Mouse (Mus musculus): Measurements from ENCODE around the gene Slc39a11. TPM values are rescaled to one million over a fixed set of nuclear protein-coding genes. Genes with fewer than 3 reads are reported as not detected.
A peak's percentile ranks its signal among the peaks of the same experiment; 100 is the strongest.

The Slc39a11 gene
- polyA plus RNA-seq, 1 experiment = 0.08 TPM

- no peak overlapping the region for H3K4me3 ChIP-seq (replicated peaks)
- H3K36me3 ChIP-seq (ENCODE audit: control insufficient read depth) = peaks cover 100% of the 10 kb centered on the region
- TF ChIP-seq TAL1 (IDR thresholded peaks at IDR 0.05; ENCODE audit: low read length) (no peak), GATA1 (IDR thresholded peaks at IDR 0.05; ENCODE audit: low read length) (no peak)
- 0 out of 2 replicates have a peak, but pooled peaks cover 2% of the 10 kb centered on the region for H3K4me1 ChIP-seq (ENCODE audit: control insufficient read depth)
- H3K27me3 ChIP-seq (ENCODE audit: control insufficient read depth) = no peaks in the 10 kb centered on the region
- H3K9me3 ChIP-seq (ENCODE audit: control insufficient read depth, low read length) = no peaks in the 10 kb centered on the region
These were observed 8.9 kb upstream of the Slc39a11 start for GRCm38 (mm10) chr11:113658763-113659162.

GRCm38 (mm10) chr11:113658319-113658718, 8.4 kb upstream of the Slc39a11 start:
- no peaks in the 10 kb centered on the region for H3K9me3 ChIP-seq (ENCODE audit: control insufficient read depth, low read length)
- H3K27me3 ChIP-seq (ENCODE audit: control insufficient read depth) = no peaks in the 10 kb centered on the region
- TF ChIP-seq TAL1 (IDR thresholded peaks at IDR 0.05; ENCODE audit: low read length) (no peak), GATA1 (IDR thresholded peaks at IDR 0.05; ENCODE audit: low read length) (no peak)
- H3K36me3 ChIP-seq (ENCODE audit: control insufficient read depth) = peaks cover 100% of the 10 kb centered on the region
- no peak overlapping the region for H3K4me3 ChIP-seq (replicated peaks)
- 0 out of 2 replicates have a peak, but pooled peaks cover 2% of the 10 kb centered on the region for H3K4me1 ChIP-seq (ENCODE audit: control insufficient read depth)

- Histone ChIP-seq H3K9me3 (ENCODE audit: control insufficient read depth, low read length) (no peaks in the 10 kb centered on the region), H3K4me3 (replicated peaks) (no peak overlapping the region), H3K4me1 (ENCODE audit: control insufficient read depth) (peaks cover 6% of the 10 kb centered on the region), H3K36me3 (ENCODE audit: control insufficient read depth) (peaks cover 100% of the 10 kb centered on the region), H3K27me3 (ENCODE audit: control insufficient read depth) (no peaks in the 10 kb centered on the region)
- TF ChIP-seq TAL1 (IDR thresholded peaks at IDR 0.05; ENCODE audit: low read length) (no peak), GATA1 (IDR thresholded peaks at IDR 0.05; ENCODE audit: low read length) (no peak)
These were observed 7.3 kb upstream of the Slc39a11 start for GRCm38 (mm10) chr11:113657221-113657620.

- H3K9me3 ChIP-seq (ENCODE audit: control insufficient read depth, low read length) = no peaks in the 10 kb centered on the region
- TF ChIP-seq TAL1 (IDR thresholded peaks at IDR 0.05; ENCODE audit: low read length) (no peak), GATA1 (IDR thresholded peaks at IDR 0.05; ENCODE audit: low read length) (no peak)
- no peaks in the 10 kb centered on the region for H3K27me3 ChIP-seq (ENCODE audit: control insufficient read depth)
- peaks cover 100% of the 10 kb centered on the region for H3K36me3 ChIP-seq (ENCODE audit: control insufficient read depth)
- H3K4me3 ChIP-seq (replicated peaks) = no peak overlapping the region
- peaks cover 13% of the 10 kb centered on the region for H3K4me1 ChIP-seq (ENCODE audit: control insufficient read depth)
These were observed 6.6 kb upstream of the Slc39a11 start for GRCm38 (mm10) chr11:113656511-113656932.

- peaks cover 89% of the 10 kb centered on the region for H3K36me3 ChIP-seq (ENCODE audit: control insufficient read depth)
- H3K27me3 ChIP-seq (ENCODE audit: control insufficient read depth) = no peaks in the 10 kb centered on the region
- H3K4me1 ChIP-seq (ENCODE audit: control insufficient read depth) = peaks cover 30% of the 10 kb centered on the region
- no peak overlapping the region for H3K4me3 ChIP-seq (replicated peaks)
- TF ChIP-seq GATA1 (IDR thresholded peaks at IDR 0.05; ENCODE audit: low read length) = no peak
- TF ChIP-seq TAL1 (IDR thresholded peaks at IDR 0.05; ENCODE audit: low read length) = no peak
- no peaks in the 10 kb centered on the region for H3K9me3 ChIP-seq (ENCODE audit: control insufficient read depth, low read length)
These were observed 4.8 kb upstream of the Slc39a11 start for GRCm38 (mm10) chr11:113654561-113655270.

GRCm38 (mm10) chr11:113654105-113654504, 4.2 kb upstream of the Slc39a11 start:
- no peak for TF ChIP-seq GATA1 (IDR thresholded peaks at IDR 0.05; ENCODE audit: low read length)
- no peak for TF ChIP-seq TAL1 (IDR thresholded peaks at IDR 0.05; ENCODE audit: low read length)
- H3K27me3 ChIP-seq (ENCODE audit: control insufficient read depth) = no peaks in the 10 kb centered on the region
- H3K4me3 ChIP-seq (replicated peaks) = no peak overlapping the region
- H3K4me1 ChIP-seq (ENCODE audit: control insufficient read depth) = peaks cover 32% of the 10 kb centered on the region
- no peaks in the 10 kb centered on the region for H3K9me3 ChIP-seq (ENCODE audit: control insufficient read depth, low read length)
- H3K36me3 ChIP-seq (ENCODE audit: control insufficient read depth) = peaks cover 83% of the 10 kb centered on the region

GRCm38 (mm10) chr11:113652516-113652915, 2.6 kb upstream of the Slc39a11 start:
- no peak overlapping the region for H3K4me3 ChIP-seq (replicated peaks)
- peaks cover 67% of the 10 kb centered on the region for H3K36me3 ChIP-seq (ENCODE audit: control insufficient read depth)
- TF ChIP-seq TAL1 (IDR thresholded peaks at IDR 0.05; ENCODE audit: low read length) = no peak
- no peak for TF ChIP-seq GATA1 (IDR thresholded peaks at IDR 0.05; ENCODE audit: low read length)
- peaks cover 2% of the 10 kb centered on the region; the same call in 1 of the 2 replicates for H3K27me3 ChIP-seq (ENCODE audit: control insufficient read depth)
- H3K9me3 ChIP-seq (ENCODE audit: control insufficient read depth, low read length) = no peaks in the 10 kb centered on the region
- H3K4me1 ChIP-seq (ENCODE audit: control insufficient read depth) = peaks cover 47% of the 10 kb centered on the region

- Histone ChIP-seq H3K4me3 (replicated peaks) (peak overlapping the region; percentile 91), H3K36me3 (ENCODE audit: control insufficient read depth) (peaks cover 61% of the 10 kb centered on the region)
These were observed 2.0 kb upstream of the Slc39a11 start for GRCm38 (mm10) chr11:113651907-113652273.

GRCm38 (mm10) chr11:113651206-113651906, 1.5 kb upstream of the Slc39a11 start:
- Histone ChIP-seq H3K27me3 (ENCODE audit: control insufficient read depth) (peaks cover 3% of the 10 kb centered on the region; the same call in 1 of the 2 replicates), H3K4me3 (replicated peaks) (peak overlapping the region; percentile 91), H3K9me3 (ENCODE audit: control insufficient read depth, low read length) (no peaks in the 10 kb centered on the region), H3K4me1 (ENCODE audit: control insufficient read depth) (peaks cover 44% of the 10 kb centered on the region), H3K36me3 (ENCODE audit: control insufficient read depth) (peaks cover 55% of the 10 kb centered on the region)
- peak; percentile 77 for TF ChIP-seq TAL1 (IDR thresholded peaks at IDR 0.05; ENCODE audit: low read length)
- 0 out of 2 replicates have a peak, but pooled peaks have one; percentile 35 for TF ChIP-seq GATA1 (IDR thresholded peaks at IDR 0.05; ENCODE audit: low read length)

More at GRCm38 (mm10) chr11:113651907-113652273, 2.0 kb upstream of the Slc39a11 start:
- Histone ChIP-seq H3K27me3 (ENCODE audit: control insufficient read depth) (peaks cover 3% of the 10 kb centered on the region; the same call in 1 of the 2 replicates), H3K4me1 (ENCODE audit: control insufficient read depth) (peaks cover 47% of the 10 kb centered on the region), H3K9me3 (ENCODE audit: control insufficient read depth, low read length) (no peaks in the 10 kb centered on the region)
- no peak for TF ChIP-seq GATA1 (IDR thresholded peaks at IDR 0.05; ENCODE audit: low read length)
- TF ChIP-seq TAL1 (IDR thresholded peaks at IDR 0.05; ENCODE audit: low read length) = no peak
